23 mouse cellular contexts compared by ENCODE assay signal in the genomic region with DNA sequence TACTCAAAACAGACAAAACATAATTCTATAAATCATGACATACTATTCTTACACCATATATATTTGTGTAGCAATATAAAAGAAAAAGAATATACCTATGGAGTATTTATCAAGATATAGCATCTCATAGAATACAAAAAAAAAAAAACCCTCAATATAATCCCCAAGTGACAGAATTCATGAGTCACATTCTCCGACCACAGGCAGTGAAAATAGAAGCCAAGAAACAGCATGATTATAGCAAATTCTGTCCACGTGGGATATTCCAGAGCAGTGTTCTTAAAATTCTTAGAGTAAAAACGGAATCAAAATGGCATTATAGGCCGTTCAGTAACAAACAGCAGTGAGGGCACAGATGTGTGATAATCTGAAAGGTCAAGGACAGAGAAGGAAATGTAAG.
DNase-seq lines count a peak whose midpoint lies in the region; TF ChIP-seq lines count a peak whose summit lies in the region.
"Had no signal": no experiment of that assay in that cellular context is flagged by ENCODE, and none has a peak within 500 bp of the region (broad histone marks: within the 10 kb centered on the region; RNA-seq: fewer than 3 reads in every experiment).

No protein-coding gene starts in this region.

- H3K4me3 ChIP-seq in embryonic fibroblast, embryonic 13.5 days (ENCODE audit: insufficient read depth, low read length) = no peak overlapping the region
- H3K4me3 ChIP-seq: embryonic facial prominence, embryonic 12.5 days; embryonic facial prominence, embryonic 15.5 days; erythroblast, embryonic 14.5 days; forebrain, embryonic 10.5 days; forebrain, embryonic 13.5 days; heart, adult 2 months; hindbrain, embryonic 12.5 days; hindbrain, embryonic 15.5 days had no signal

- peak; percentile 79 for DNase-seq in 3T3-L1 (ENCODE audit: low read depth, low spot score)
- peak; percentile 78 for DNase-seq in Muller cell, postnatal 12 days (ENCODE audit: inconsistent ontology term)
- no peak for DNase-seq in cerebellum, adult 8-10 months
- no peak for DNase-seq in kidney, adult 8-10 months
- DNase-seq in cerebellum, postnatal 36 days = no peak
- DNase-seq: adrenal gland, postnatal 10 days; adrenal gland, postnatal 36 days; B cell, adult 2 months; cerebellum, adult 11 months; cerebellum, adult 9-10 months; cerebellum, postnatal 14 days; gastrocnemius, postnatal 10 days; gastrocnemius, postnatal 36 days; heart, adult 2 months; kidney, adult 2 months had no signal

- peak overlapping the region; percentile 84; the same call in 1 of the 2 replicates for H3K27ac ChIP-seq in embryonic fibroblast, embryonic 13.5 days (ENCODE audit: insufficient read depth, low read length)
- H3K27ac ChIP-seq: embryonic facial prominence, embryonic 12.5 days; embryonic facial prominence, embryonic 15.5 days; forebrain, embryonic 10.5 days; forebrain, embryonic 13.5 days; heart, adult 2 months; hindbrain, embryonic 12.5 days; hindbrain, embryonic 15.5 days had no signal

- H3K4me1 ChIP-seq in embryonic fibroblast, embryonic 13.5 days (ENCODE audit: control insufficient read depth, insufficient read depth, low read length) = no peaks in the 10 kb centered on the region; the same call in 1 of the 2 replicates
- H3K4me1 ChIP-seq: embryonic facial prominence, embryonic 12.5 days; embryonic facial prominence, embryonic 15.5 days; forebrain, embryonic 13.5 days; hindbrain, embryonic 12.5 days; hindbrain, embryonic 15.5 days had no signal

- TF ChIP-seq CTCF in embryonic fibroblast, embryonic 13.5 days (IDR thresholded peaks at IDR 0.05; ENCODE audit: borderline replicate concordance, insufficient read depth, low read length) = no peak

- no peak for TF ChIP-seq POLR2A in embryonic fibroblast, embryonic 13.5 days (IDR thresholded peaks at IDR 0.05; ENCODE audit: low read depth, low read length)

Comparison
In these comparisons a context has a peak if more than half of its experiments do, and no peak if none do; other contexts are left out.
1. DNase-seq: peak in 3T3-L1 (single experiment) and Muller cell, postnatal 12 days (single experiment); none in cerebellum, adult 8-10 months (single experiment), kidney, adult 8-10 months (0 of 2) and cerebellum, postnatal 36 days (0 of 2).